Mouse (Mus musculus) heart, postnatal 0 days (tissue): ENCODE measurements around the gene Rfx4.

ENCODE experiments used
- CTCF ChIP-seq: IDR thresholded peaks from 2 replicates; pipeline ENCODE4 v1.5.1; 2016; ENCODE audit warnings: antibody characterized with exemption, control low read depth, low read depth
- EP300 ChIP-seq: IDR thresholded peaks from 2 replicates; pipeline ENCODE4 v1.6.1; 2016; ENCODE audit warnings: antibody characterized with exemption, low read depth

- TF ChIP-seq CTCF (no peak), EP300 (no peak)
These were observed 183.0 kb downstream of the Rfx4 start for GRCm38 (mm10) chr10:84938886-84939285.
